Mouse (Mus musculus): ENCODE data around the gene Sh3pxd2a.

Gene Sh3pxd2a

GRCm38 (mm10) chr19:47306917-47307315, 157.3 kb downstream of the Sh3pxd2a start:
- DNase-seq (ENCODE audit: low spot score), result no peak

- no peak for DNase-seq (ENCODE audit: low spot score)
Observed at GRCm38 (mm10) chr19:47306128-47306916, 157.9 kb downstream of the Sh3pxd2a start.

- DNase-seq (ENCODE audit: low spot score), result no peak
Observed at GRCm38 (mm10) chr19:47305401-47305800, 158.8 kb downstream of the Sh3pxd2a start.

GRCm38 (mm10) chr19:47304170-47304745, 159.9 kb downstream of the Sh3pxd2a start:
- DNase-seq (ENCODE audit: low spot score), result no peak

- DNase-seq (ENCODE audit: low spot score), result peak; percentile 66
Observed at GRCm38 (mm10) chr19:47303128-47303527, 161.1 kb downstream of the Sh3pxd2a start.

GRCm38 (mm10) chr19:47302191-47302852, 161.9 kb downstream of the Sh3pxd2a start:
- DNase-seq (ENCODE audit: low spot score), result peak; percentile 78

- DNase-seq (ENCODE audit: low spot score), result no peak
Observed at GRCm38 (mm10) chr19:47301303-47302190, 162.7 kb downstream of the Sh3pxd2a start.

GRCm38 (mm10) chr19:47298100-47298499, 166.1 kb downstream of the Sh3pxd2a start:
- DNase-seq (ENCODE audit: low spot score), result no peak

GRCm38 (mm10) chr19:47292451-47292951, 171.7 kb downstream of the Sh3pxd2a start:
- DNase-seq (ENCODE audit: low spot score), result no peak

GRCm38 (mm10) chr19:47291307-47292080, 172.7 kb downstream of the Sh3pxd2a start:
- no peak for DNase-seq (ENCODE audit: low spot score)

- no peak for DNase-seq (ENCODE audit: low spot score)
Observed at GRCm38 (mm10) chr19:47286886-47287450, 177.2 kb downstream of the Sh3pxd2a start.

GRCm38 (mm10) chr19:47285581-47285980, 178.6 kb downstream of the Sh3pxd2a start:
- no peak for DNase-seq (ENCODE audit: low spot score)

GRCm38 (mm10) chr19:47282688-47283215, 181.4 kb downstream of the Sh3pxd2a start:
- no peak for DNase-seq (ENCODE audit: low spot score)

- DNase-seq (ENCODE audit: low spot score), result no peak
Observed at GRCm38 (mm10) chr19:47282050-47282454, 182.1 kb downstream of the Sh3pxd2a start.

GRCm38 (mm10) chr19:47280894-47281293, 183.3 kb downstream of the Sh3pxd2a start:
- DNase-seq (ENCODE audit: low spot score), result no peak

GRCm38 (mm10) chr19:47279788-47280532, 184.2 kb downstream of the Sh3pxd2a start:
- peak; percentile 77 for DNase-seq (ENCODE audit: low spot score)

- DNase-seq (ENCODE audit: low spot score), result no peak
Observed at GRCm38 (mm10) chr19:47279372-47279771, 184.8 kb downstream of the Sh3pxd2a start.

GRCm38 (mm10) chr19:47276730-47277129, 187.5 kb downstream of the Sh3pxd2a start:
- peak; percentile 57 for DNase-seq (ENCODE audit: low spot score)

- no peak for DNase-seq (ENCODE audit: low spot score)
Observed at GRCm38 (mm10) chr19:47270520-47270919, 193.7 kb downstream of the Sh3pxd2a start.

- peak; percentile 31 for DNase-seq (ENCODE audit: low spot score)
Observed at GRCm38 (mm10) chr19:47269729-47270128, 194.5 kb downstream of the Sh3pxd2a start.
